Mouse (Mus musculus): ENCODE results near the gene Cacna1f. TPM values are rescaled to one million over a fixed set of nuclear protein-coding genes. Genes with fewer than 3 reads are reported as not detected.
A peak's percentile ranks its signal among the peaks of the same experiment; 100 is the strongest.

Cacna1f gene
- polyA plus RNA-seq, 1 experiment, result 0.03 TPM

DNA sequence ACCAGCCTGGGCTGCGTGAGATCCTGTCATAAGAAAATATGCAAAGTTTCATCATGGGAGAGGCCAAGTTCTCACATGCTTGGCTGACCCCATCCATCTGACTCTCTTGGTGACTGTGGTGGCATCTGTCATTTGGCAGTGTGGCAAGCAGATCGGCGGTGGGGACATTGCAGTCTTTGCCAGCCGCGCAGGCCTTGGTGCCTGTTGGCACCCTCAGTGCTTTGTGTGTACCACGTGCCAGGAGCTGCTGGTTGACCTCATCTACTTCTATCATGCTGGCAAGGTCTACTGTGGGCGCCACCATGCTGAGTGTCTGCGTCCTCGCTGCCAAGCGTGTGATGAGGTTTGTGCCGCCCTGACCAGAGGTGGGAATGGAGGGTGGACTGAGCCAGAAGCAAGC, 57.9 kb downstream of the Cacna1f start:
- 89% methylated on average over 11 of the region's 11 CpGs for WGBS
- Histone ChIP-seq H3K4me1 (ENCODE audit: control insufficient read depth, insufficient read depth, insufficient read length, low read length) (peaks cover 3% of the 10 kb centered on the region; the same call in 1 of the 2 replicates), H3K36me3 (ENCODE audit: control insufficient read depth, insufficient read depth, low read length) (peaks cover 16% of the 10 kb centered on the region), H3K27ac (ENCODE audit: insufficient read depth, low read depth, low read length) (no peak overlapping the region), H3K27me3 (ENCODE audit: control insufficient read depth, insufficient read depth, low read length) (no peaks in the 10 kb centered on the region), H3K4me3 (ENCODE audit: low read depth, low read length) (no peak overlapping the region)
- TF ChIP-seq CTCF (IDR thresholded peaks at IDR 0.05; ENCODE audit: extremely low read depth, insufficient read length, insufficient replicate concordance, low read depth, low read length) (no peak), POLR2A (IDR thresholded peaks at IDR 0.05; ENCODE audit: low read depth, low read length) (no peak)

DNA sequence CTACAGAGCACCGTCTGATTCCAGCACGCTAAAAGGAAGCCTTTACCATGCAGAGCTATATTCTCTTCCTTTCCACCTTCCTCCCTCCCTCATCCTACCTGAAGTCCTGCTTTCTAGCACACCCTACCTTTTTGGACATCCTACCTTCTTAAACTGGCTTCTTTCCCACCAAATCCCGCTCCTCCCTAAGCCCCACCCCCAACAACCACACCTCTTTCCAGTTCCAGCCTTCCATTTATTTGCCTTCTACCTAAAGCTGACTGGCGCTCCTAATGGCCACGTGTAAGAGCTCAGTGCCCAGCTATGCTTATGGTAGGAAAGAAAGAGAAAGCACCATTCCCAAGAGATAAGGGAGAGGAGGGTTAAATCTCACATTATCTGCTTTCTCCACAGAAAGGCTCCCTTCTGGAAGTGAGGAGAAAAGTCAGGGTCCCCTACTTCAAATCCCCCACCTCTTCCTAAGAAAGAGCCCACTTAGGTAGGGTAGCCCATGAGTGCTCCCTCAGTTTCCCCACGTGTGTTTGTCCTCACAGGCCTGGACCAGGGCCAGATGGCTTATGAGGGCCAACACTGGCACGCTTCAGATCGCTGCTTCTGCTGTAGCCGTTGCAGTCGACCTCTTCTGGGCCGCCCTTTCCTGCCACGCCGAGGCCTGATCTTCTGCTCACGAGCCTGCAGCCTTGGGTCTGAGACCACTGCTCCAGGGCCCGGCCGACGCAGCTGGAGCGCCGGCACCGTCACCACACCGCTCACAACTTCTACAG, 59.0 kb downstream of the Cacna1f start:
- TF ChIP-seq POLR2A (IDR thresholded peaks at IDR 0.05; ENCODE audit: low read depth, low read length), result no peak
- no peak for TF ChIP-seq CTCF (IDR thresholded peaks at IDR 0.05; ENCODE audit: extremely low read depth, insufficient read length, insufficient replicate concordance, low read depth, low read length)
- 52% methylated on average over 21 of the region's 21 CpGs for WGBS
- no peaks in the 10 kb centered on the region for H3K27me3 ChIP-seq (ENCODE audit: control insufficient read depth, insufficient read depth, low read length)

DNA sequence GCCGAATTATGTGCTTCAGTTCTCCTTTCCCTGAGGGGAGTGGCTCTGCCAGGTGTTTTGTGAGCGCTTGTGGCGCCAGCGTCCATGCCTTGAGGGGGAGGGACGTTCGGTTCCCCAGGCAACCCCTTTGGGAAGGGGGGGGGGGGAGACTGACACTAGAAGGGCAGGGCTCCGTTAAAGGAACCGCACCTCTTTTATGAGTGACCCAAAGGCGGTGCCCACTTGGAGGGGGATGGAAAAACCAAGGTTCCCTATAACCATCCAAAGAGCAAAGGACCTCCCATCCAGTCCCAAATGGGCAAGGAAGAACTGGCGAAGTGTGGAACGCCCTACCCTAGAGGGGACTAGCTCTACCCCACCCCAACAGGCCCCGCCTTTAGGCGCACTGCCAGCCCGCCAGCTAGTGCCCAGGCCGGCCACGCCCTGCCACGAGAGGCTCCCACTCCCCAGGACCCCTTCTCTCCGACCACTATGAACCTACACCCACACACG, 63.6 kb downstream of the Cacna1f start:
- H3K36me3 ChIP-seq (ENCODE audit: control insufficient read depth, insufficient read depth, low read length), result peaks cover 11% of the 10 kb centered on the region
- 11% methylated on average over 18 of the region's 19 CpGs for WGBS
- TF ChIP-seq POLR2A (IDR thresholded peaks at IDR 0.05; ENCODE audit: low read depth, low read length) (no peak), CTCF (IDR thresholded peaks at IDR 0.05; ENCODE audit: extremely low read depth, insufficient read length, insufficient replicate concordance, low read depth, low read length) (no peak)
- H3K27me3 ChIP-seq (ENCODE audit: control insufficient read depth, insufficient read depth, low read length), result no peaks in the 10 kb centered on the region
- peak overlapping the region; percentile 77 for H3K27ac ChIP-seq (ENCODE audit: insufficient read depth, low read depth, low read length)
- H3K4me3 ChIP-seq (ENCODE audit: low read depth, low read length), result peak overlapping the region; percentile 87
- H3K4me1 ChIP-seq (ENCODE audit: control insufficient read depth, insufficient read depth, insufficient read length, low read length), result peaks cover 7% of the 10 kb centered on the region; the same call in 1 of the 2 replicates

More for the DNA sequence above, 59.0 kb downstream of the Cacna1f start:
- Histone ChIP-seq H3K27ac (ENCODE audit: insufficient read depth, low read depth, low read length) (no peak overlapping the region), H3K36me3 (ENCODE audit: control insufficient read depth, insufficient read depth, low read length) (peaks cover 16% of the 10 kb centered on the region), H3K4me1 (ENCODE audit: control insufficient read depth, insufficient read depth, insufficient read length, low read length) (peaks cover 3% of the 10 kb centered on the region; the same call in 1 of the 2 replicates), H3K4me3 (ENCODE audit: low read depth, low read length) (no peak overlapping the region)

DNA sequence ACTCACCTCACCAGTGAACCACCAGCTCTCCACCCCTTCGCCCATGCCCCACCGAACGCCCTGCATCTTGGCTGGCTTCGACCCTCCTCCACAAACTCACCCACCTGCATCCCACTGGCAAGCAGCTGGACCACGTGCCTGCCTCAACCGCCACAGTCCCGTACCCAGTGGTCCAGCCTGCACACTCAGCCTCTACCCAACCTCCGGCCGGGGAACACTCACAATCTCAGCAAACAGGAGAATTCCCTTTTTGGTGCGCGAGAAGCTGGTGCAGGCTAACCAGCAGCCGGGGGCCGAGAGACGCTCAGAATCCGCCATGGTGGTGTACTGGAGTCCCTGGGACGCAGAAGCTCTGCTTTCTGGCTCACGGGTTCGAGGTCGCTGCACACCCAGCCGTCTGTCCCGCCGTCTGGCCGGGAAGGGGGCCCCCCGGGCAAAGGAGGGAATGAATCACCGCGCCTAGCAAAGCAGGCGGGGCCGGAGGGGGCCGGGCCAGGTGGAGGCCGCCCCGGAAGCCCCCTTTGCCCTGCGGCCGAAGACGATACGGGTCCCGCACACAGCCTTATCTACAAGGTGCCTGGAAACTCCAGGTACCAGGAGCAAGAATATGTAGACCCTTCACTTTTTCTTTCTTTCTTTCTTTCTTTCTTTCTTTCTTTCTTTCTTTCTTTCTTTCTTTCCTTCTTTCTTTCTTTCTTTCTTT, 64.2 kb downstream of the Cacna1f start, which contains the start of gene Plp2:
TSS of gene Plp2 (minus strand) at position 470 of the 703 bp plus-strand sequence.
- H3K4me3 ChIP-seq (ENCODE audit: low read depth, low read length), result peak within 1 kb of the TSS; percentile 87
- peak within 1 kb of the TSS; percentile 77 for H3K27ac ChIP-seq (ENCODE audit: insufficient read depth, low read depth, low read length)
- H3K27me3 ChIP-seq (ENCODE audit: control insufficient read depth, insufficient read depth, low read length), result no peaks in the 10 kb centered on the region
- no peak for TF ChIP-seq CTCF (IDR thresholded peaks at IDR 0.05; ENCODE audit: extremely low read depth, insufficient read length, insufficient replicate concordance, low read depth, low read length)
- TF ChIP-seq POLR2A (IDR thresholded peaks at IDR 0.05; ENCODE audit: low read depth, low read length), result no peak
- H3K4me1 ChIP-seq (ENCODE audit: control insufficient read depth, insufficient read depth, insufficient read length, low read length), result peaks cover 5% of the 10 kb centered on the region; the same call in 1 of the 2 replicates
- 11% methylated on average over 35 of the region's 36 CpGs for WGBS
- peaks cover 11% of the 10 kb centered on the region for H3K36me3 ChIP-seq (ENCODE audit: control insufficient read depth, insufficient read depth, low read length)

DNA sequence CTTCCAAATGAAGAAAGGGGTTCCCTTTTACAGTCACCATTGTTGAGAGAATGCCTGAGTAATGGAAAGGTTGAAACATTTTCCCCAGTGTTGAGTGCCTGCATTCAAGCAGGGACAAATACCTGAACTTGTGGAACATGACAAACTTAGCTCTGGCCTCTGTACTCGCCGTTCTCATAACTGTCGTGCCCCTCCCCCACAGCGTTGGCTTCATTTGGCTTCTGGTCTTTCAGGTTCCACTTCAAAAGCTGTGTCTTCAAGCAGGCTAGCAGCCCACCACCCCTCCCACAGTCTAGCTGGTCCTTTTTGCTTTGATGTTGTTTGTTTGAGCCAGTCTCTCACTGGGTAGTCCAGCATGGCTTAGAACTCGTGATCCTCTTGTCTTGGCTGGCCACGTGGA, 65.9 kb downstream of the Cacna1f start:
- no peaks in the 10 kb centered on the region for H3K27me3 ChIP-seq (ENCODE audit: control insufficient read depth, insufficient read depth, low read length)
- H3K4me3 ChIP-seq (ENCODE audit: low read depth, low read length), result no peak overlapping the region
- peaks cover 2% of the 10 kb centered on the region; the same call in 1 of the 2 replicates for H3K36me3 ChIP-seq (ENCODE audit: control insufficient read depth, insufficient read depth, low read length)
- TF ChIP-seq POLR2A (IDR thresholded peaks at IDR 0.05; ENCODE audit: low read depth, low read length) (no peak), CTCF (IDR thresholded peaks at IDR 0.05; ENCODE audit: extremely low read depth, insufficient read length, insufficient replicate concordance, low read depth, low read length) (no peak)
- H3K27ac ChIP-seq (ENCODE audit: insufficient read depth, low read depth, low read length), result no peak overlapping the region
- 58% methylated on average over 6 of the region's 6 CpGs for WGBS
- peaks cover 4% of the 10 kb centered on the region; the same call in 1 of the 2 replicates for H3K4me1 ChIP-seq (ENCODE audit: control insufficient read depth, insufficient read depth, insufficient read length, low read length)

DNA sequence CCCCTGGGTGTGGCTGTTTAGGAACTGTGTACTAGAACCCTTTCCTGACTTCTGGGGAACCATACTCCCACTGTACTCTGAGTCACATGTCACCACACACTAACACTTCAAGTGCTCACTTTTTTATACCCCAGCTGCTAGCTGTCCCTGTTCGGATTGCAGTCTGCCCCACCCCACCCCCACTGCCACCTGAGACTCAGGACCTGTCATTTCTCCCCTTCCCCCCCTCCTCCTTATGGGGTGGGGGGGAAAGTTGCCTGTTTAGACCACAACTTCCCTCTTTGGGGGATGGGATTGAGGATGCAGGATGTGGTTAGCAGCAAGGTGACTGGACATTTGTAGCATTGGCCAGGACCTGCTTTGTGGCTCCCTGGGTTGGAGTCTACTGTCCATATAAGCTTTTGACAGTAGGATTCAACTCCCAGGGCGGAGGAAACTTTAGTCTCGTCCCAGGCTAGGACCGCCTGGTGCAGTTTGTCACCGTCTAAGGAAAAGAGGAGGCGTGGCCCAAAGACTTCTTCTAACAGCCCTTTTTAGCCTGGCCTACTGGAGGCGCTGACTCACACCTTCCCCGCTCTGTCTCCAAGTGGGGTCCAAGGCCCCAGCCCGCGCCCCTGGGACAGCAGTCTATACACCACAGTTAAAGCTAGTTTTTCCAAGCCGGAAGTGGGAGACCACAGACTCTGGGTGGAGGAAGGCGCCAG, 66.8 kb downstream of the Cacna1f start:
- TF ChIP-seq POLR2A (IDR thresholded peaks at IDR 0.05; ENCODE audit: low read depth, low read length) (no peak), CTCF (IDR thresholded peaks at IDR 0.05; ENCODE audit: extremely low read depth, insufficient read length, insufficient replicate concordance, low read depth, low read length) (no peak)
- Histone ChIP-seq H3K4me1 (ENCODE audit: control insufficient read depth, insufficient read depth, insufficient read length, low read length) (peaks cover 4% of the 10 kb centered on the region; the same call in 1 of the 2 replicates), H3K36me3 (ENCODE audit: control insufficient read depth, insufficient read depth, low read length) (peaks cover 2% of the 10 kb centered on the region; the same call in 1 of the 2 replicates), H3K27ac (ENCODE audit: insufficient read depth, low read depth, low read length) (peak overlapping the region; percentile 80), H3K4me3 (ENCODE audit: low read depth, low read length) (peak overlapping the region; percentile 58), H3K27me3 (ENCODE audit: control insufficient read depth, insufficient read depth, low read length) (no peaks in the 10 kb centered on the region)
- WGBS, result 13% methylated on average over 12 of the region's 12 CpGs

All from small intestine, adult 2 months (tissue).